Mouse (Mus musculus): ENCODE results near the gene Zfp819. TPM values are rescaled to one million over a fixed set of nuclear protein-coding genes. Genes with fewer than 3 reads are reported as not detected.
"Not testable (repeated sequence)": the region's sequence is repeated elsewhere in the genome, so short reads cannot be mapped to it uniquely, and the experiment has no call there.

Zfp819 gene
- polyA plus RNA-seq, 1 experiment from 2014 or later = 0.08 TPM

DNA sequence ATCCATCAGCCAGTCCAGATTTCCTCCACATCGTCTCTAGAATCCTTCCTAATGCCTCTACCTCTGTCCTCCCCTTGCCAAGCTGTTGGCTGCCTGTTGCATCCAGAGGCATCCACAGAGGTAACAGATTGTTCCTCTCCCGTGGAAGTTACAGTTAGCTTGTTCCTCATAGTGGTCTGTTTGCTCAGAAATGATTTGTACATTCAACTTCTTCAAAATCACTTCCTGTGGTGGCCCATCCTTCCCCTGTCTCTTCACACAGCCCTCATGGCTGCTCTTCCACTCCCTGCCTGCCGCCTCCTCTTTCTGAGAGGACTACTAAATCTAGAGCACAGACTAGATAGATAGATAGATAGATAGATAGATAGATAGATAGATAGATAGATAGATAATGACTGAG, 47.5 kb downstream of the Zfp819 start:
- Histone ChIP-seq H3K4me1 (ENCODE audit: insufficient read depth, low read depth, low read length) (no peaks in the 10 kb centered on the region), H3K36me3 (ENCODE audit: insufficient read depth, low read length) (no peaks in the 10 kb centered on the region), H3K4me3 (ENCODE audit: low read depth, low read length) (no peak overlapping the region), H3K9me3 (ENCODE audit: low read length) (no peaks in the 10 kb centered on the region), H3K4me2 (replicated peaks; ENCODE audit: low read depth, low read length) (no peak overlapping the region), H3K27ac (ENCODE audit: low read length) (no peak overlapping the region), H3K9ac (replicated peaks; ENCODE audit: low read depth) (no peak overlapping the region), H3K27me3 (replicated peaks; ENCODE audit: insufficient read depth, low read length) (no peaks in the 10 kb centered on the region)
- no peak for ATAC-seq
- DNase-seq (ENCODE audit: low spot score) = peak; percentile 45
- TF ChIP-seq CTCF (IDR thresholded peaks at IDR 0.05) (no peak), EP300 (IDR thresholded peaks at IDR 0.05) (no peak)
- 61% methylated on average over 3 of the region's 3 CpGs for WGBS

GRCm38 (mm10) chr7:43656232-43656631, 49.3 kb downstream of the Zfp819 start:
- H3K4me1 ChIP-seq (ENCODE audit: insufficient read depth, low read depth, low read length) = no peaks in the 10 kb centered on the region
- H3K9me3 ChIP-seq (ENCODE audit: low read length) = no peaks in the 10 kb centered on the region
- DNase-seq (ENCODE audit: low spot score) = no peak
- H3K27me3 ChIP-seq (replicated peaks; ENCODE audit: insufficient read depth, low read length) = no peaks in the 10 kb centered on the region
- no peak overlapping the region for H3K9ac ChIP-seq (replicated peaks; ENCODE audit: low read depth)
- H3K4me2 ChIP-seq (replicated peaks; ENCODE audit: low read depth, low read length) = no peak overlapping the region
- WGBS = 68% methylated on average over 6 of the region's 6 CpGs
- TF ChIP-seq EP300 (IDR thresholded peaks at IDR 0.05) (no peak), CTCF (IDR thresholded peaks at IDR 0.05) (no peak)
- H3K4me3 ChIP-seq (ENCODE audit: low read depth, low read length) = no peak overlapping the region
- no peaks in the 10 kb centered on the region for H3K36me3 ChIP-seq (ENCODE audit: insufficient read depth, low read length)
- ATAC-seq = no peak
- H3K27ac ChIP-seq (ENCODE audit: low read length) = no peak overlapping the region

DNA sequence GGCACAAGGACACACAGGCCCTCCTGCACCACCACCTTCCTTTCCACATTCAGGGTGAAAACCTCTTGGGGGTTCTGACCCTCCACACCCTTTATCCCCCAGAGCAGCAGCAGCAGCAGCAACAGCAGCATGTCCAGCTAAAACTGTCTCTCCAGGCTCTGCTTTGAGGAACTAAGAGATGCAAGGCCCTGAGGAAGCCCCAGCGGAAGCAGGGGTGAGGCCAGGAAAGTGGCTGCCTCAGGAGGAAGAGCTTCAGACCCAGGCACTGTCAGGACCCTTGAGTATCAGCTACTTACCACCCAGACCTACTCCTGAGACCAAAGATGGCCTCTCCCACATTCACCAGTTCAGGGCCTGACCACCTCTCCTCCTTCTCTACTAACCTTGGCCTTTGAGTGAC, 53.0 kb downstream of the Zfp819 start, which contains the start of gene Siglece:
Gene Siglece, minus strand, starts transcription at position 160 of the 400 bp plus-strand sequence.
- DNase-seq (ENCODE audit: low spot score) (no peak), ATAC-seq (no peak)
- no peaks in the 10 kb centered on the region for H3K4me1 ChIP-seq (ENCODE audit: insufficient read depth, low read depth, low read length)
- H3K4me3 ChIP-seq (ENCODE audit: low read depth, low read length) = no peak within 1 kb of the TSS
- 94% methylated on average over 1 of the region's 1 CpGs for WGBS
- no peak within 1 kb of the TSS for H3K9ac ChIP-seq (replicated peaks; ENCODE audit: low read depth)
- TF ChIP-seq EP300 (IDR thresholded peaks at IDR 0.05) (no peak), CTCF (IDR thresholded peaks at IDR 0.05) (no peak)
- no peak within 1 kb of the TSS for H3K4me2 ChIP-seq (replicated peaks; ENCODE audit: low read depth, low read length)
- no peaks in the 10 kb centered on the region for H3K36me3 ChIP-seq (ENCODE audit: insufficient read depth, low read length)
- H3K27ac ChIP-seq (ENCODE audit: low read length) = no peak within 1 kb of the TSS
- H3K9me3 ChIP-seq (ENCODE audit: low read length) = no peaks in the 10 kb centered on the region
- no peaks in the 10 kb centered on the region for H3K27me3 ChIP-seq (replicated peaks; ENCODE audit: insufficient read depth, low read length)

- H3K9me3 ChIP-seq (ENCODE audit: low read length) = no peaks in the 10 kb centered on the region
- H3K4me3 ChIP-seq (ENCODE audit: low read depth, low read length) = no peak overlapping the region
- ATAC-seq (no peak), DNase-seq (ENCODE audit: low spot score) (no peak)
- no peak overlapping the region for H3K4me2 ChIP-seq (replicated peaks; ENCODE audit: low read depth, low read length)
- no peaks in the 10 kb centered on the region for H3K27me3 ChIP-seq (replicated peaks; ENCODE audit: insufficient read depth, low read length)
- no peaks in the 10 kb centered on the region for H3K36me3 ChIP-seq (ENCODE audit: insufficient read depth, low read length)
- 67% methylated on average over 1 of the region's 1 CpGs for WGBS
- H3K9ac ChIP-seq (replicated peaks; ENCODE audit: low read depth) = no peak overlapping the region
- no peaks in the 10 kb centered on the region for H3K4me1 ChIP-seq (ENCODE audit: insufficient read depth, low read depth, low read length)
- H3K27ac ChIP-seq (ENCODE audit: low read length) = no peak overlapping the region
- TF ChIP-seq EP300 (IDR thresholded peaks at IDR 0.05) (no peak), CTCF (IDR thresholded peaks at IDR 0.05) (no peak)
Measured at GRCm38 (mm10) chr7:43662804-43663203, 55.8 kb downstream of the Zfp819 start.

GRCm38 (mm10) chr7:43667221-43667620, 60.3 kb downstream of the Zfp819 start:
- not testable (repeated sequence) for H3K4me1 ChIP-seq (ENCODE audit: insufficient read depth, low read depth, low read length); H3K36me3 ChIP-seq (ENCODE audit: insufficient read depth, low read length); H3K4me3 ChIP-seq (ENCODE audit: low read depth, low read length); H3K27ac ChIP-seq (ENCODE audit: low read length); H3K9ac ChIP-seq (replicated peaks; ENCODE audit: low read depth); H3K27me3 ChIP-seq (replicated peaks; ENCODE audit: insufficient read depth, low read length); H3K9me3 ChIP-seq (ENCODE audit: low read length); ATAC-seq; H3K4me2 ChIP-seq (replicated peaks; ENCODE audit: low read depth, low read length); DNase-seq (ENCODE audit: low spot score)
- WGBS = 82% methylated on average over 4 of the region's 4 CpGs

Other genes starting within 250 kb of the Zfp819 start
- gene Siglecg, start 199.0 kb upstream of the Zfp819 start, polyA plus RNA-seq (2015; fragmentation: Nextera tagmentation; extraction: Ambion mirVana) = 0.43 and 0.48 TPM in 2 replicates
- gene Lim2, start 179.5 kb upstream of the Zfp819 start, polyA plus RNA-seq (2015; fragmentation: Nextera tagmentation; extraction: Ambion mirVana) = not detected in 2 replicates
- gene Nkg7, start 170.1 kb upstream of the Zfp819 start, polyA plus RNA-seq (2015; fragmentation: Nextera tagmentation; extraction: Ambion mirVana) = 2.6 and 2.9 TPM in 2 replicates
- 0.21 TPM in 1 of 2 replicates, not detected in the other for gene Cldnd2, start 166.4 kb upstream of the Zfp819 start, polyA plus RNA-seq (2015; fragmentation: Nextera tagmentation; extraction: Ambion mirVana)
- 356 and 377 TPM in 2 replicates for gene Etfb, start 163.1 kb upstream of the Zfp819 start, polyA plus RNA-seq (2015; fragmentation: Nextera tagmentation; extraction: Ambion mirVana)
- gene Gm45233, start 163.0 kb upstream of the Zfp819 start, polyA plus RNA-seq (2015; fragmentation: Nextera tagmentation; extraction: Ambion mirVana) = 0.35 TPM in 1 of 2 replicates, not detected in the other
- 5.0 TPM in 2 replicates for gene Vsig10l, start 144.0 kb upstream of the Zfp819 start, polyA plus RNA-seq (2015; fragmentation: Nextera tagmentation; extraction: Ambion mirVana)
- gene Iglon5, start 117.1 kb upstream of the Zfp819 start, polyA plus RNA-seq (2015; fragmentation: Nextera tagmentation; extraction: Ambion mirVana) = 0.05 TPM in 1 of 2 replicates, not detected in the other
- gene 4931406B18Rik, start 101.2 kb upstream of the Zfp819 start, polyA plus RNA-seq (2015; fragmentation: Nextera tagmentation; extraction: Ambion mirVana) = not detected in 2 replicates
- 5.0 and 6.2 TPM in 2 replicates for gene Cd33, start 62.7 kb upstream of the Zfp819 start, polyA plus RNA-seq (2015; fragmentation: Nextera tagmentation; extraction: Ambion mirVana)
- gene Zfp658, start 44.9 kb upstream of the Zfp819 start, polyA plus RNA-seq (2015; fragmentation: Nextera tagmentation; extraction: Ambion mirVana) = 1.7 and 1.8 TPM in 2 replicates
- gene Zfp719, start 27.6 kb upstream of the Zfp819 start, polyA plus RNA-seq (2015; fragmentation: Nextera tagmentation; extraction: Ambion mirVana) = 5.7 and 6.0 TPM in 2 replicates
- 0.07 and 0.08 TPM in 2 replicates for gene Ceacam18, start 27.5 kb downstream of the Zfp819 start, polyA plus RNA-seq (2015; fragmentation: Nextera tagmentation; extraction: Ambion mirVana)
- gene Siglece, start 53.0 kb downstream of the Zfp819 start, polyA plus RNA-seq (2015; fragmentation: Nextera tagmentation; extraction: Ambion mirVana) = 3.2 and 4.0 TPM in 2 replicates
- 8.5 and 9.0 TPM in 2 replicates for gene Ctu1, start 64.8 kb downstream of the Zfp819 start, polyA plus RNA-seq (2015; fragmentation: Nextera tagmentation; extraction: Ambion mirVana)
- 0.31 and 0.39 TPM in 2 replicates for gene Klk14, start 83.2 kb downstream of the Zfp819 start, polyA plus RNA-seq (2015; fragmentation: Nextera tagmentation; extraction: Ambion mirVana)
- 4.8 and 6.3 TPM in 2 replicates for gene Klk13, start 105.4 kb downstream of the Zfp819 start, polyA plus RNA-seq (2015; fragmentation: Nextera tagmentation; extraction: Ambion mirVana)
- gene Klk12, start 161.7 kb downstream of the Zfp819 start, polyA plus RNA-seq (2015; fragmentation: Nextera tagmentation; extraction: Ambion mirVana) = not detected in 2 replicates
- gene Klk11, start 167.4 kb downstream of the Zfp819 start, polyA plus RNA-seq (2015; fragmentation: Nextera tagmentation; extraction: Ambion mirVana) = 1.2 and 1.3 TPM in 2 replicates
- 2.6 and 4.2 TPM in 2 replicates for gene Klk10, start 173.9 kb downstream of the Zfp819 start, polyA plus RNA-seq (2015; fragmentation: Nextera tagmentation; extraction: Ambion mirVana)
- 0.15 and 0.25 TPM in 2 replicates for gene Klk9, start 184.7 kb downstream of the Zfp819 start, polyA plus RNA-seq (2015; fragmentation: Nextera tagmentation; extraction: Ambion mirVana)
- 41.9 and 47.1 TPM in 2 replicates for gene Klk8, start 190.4 kb downstream of the Zfp819 start, polyA plus RNA-seq (2015; fragmentation: Nextera tagmentation; extraction: Ambion mirVana)
- not detected in 2 replicates for gene Klk7, start 204.1 kb downstream of the Zfp819 start, polyA plus RNA-seq (2015; fragmentation: Nextera tagmentation; extraction: Ambion mirVana)
- not detected in 2 replicates for gene Klk6, start 217.3 kb downstream of the Zfp819 start, polyA plus RNA-seq (2015; fragmentation: Nextera tagmentation; extraction: Ambion mirVana)
- not detected in 2 replicates for gene Klk5, start 234.8 kb downstream of the Zfp819 start, polyA plus RNA-seq (2015; fragmentation: Nextera tagmentation; extraction: Ambion mirVana)